ENCODE assay signal across 16 mouse cellular contexts in genomic region chr7:89640944-89641661, GRCm38 (mm10). TPM values are rescaled to one million over a fixed set of nuclear protein-coding genes. Genes with fewer than 3 reads are reported as not detected.
DNase-seq lines count a peak whose midpoint lies in the region; ATAC-seq lines count a peak whose summit lies in the region.
"Had no signal": no experiment of that assay in that cellular context is flagged by ENCODE, and none has a peak within 500 bp of the region (broad histone marks: within the 10 kb centered on the region; RNA-seq: fewer than 3 reads in every experiment).

No protein-coding gene starts in this region.

- peak; percentile 11 to 12 for DNase-seq in lung, adult 18-20 months
- no peak for DNase-seq in lung, postnatal 14 days
- DNase-seq in NIH3T3 (ENCODE audit: low read depth): peak; percentile 17
- peak; percentile 9 to 35 for DNase-seq in lung, postnatal 4 days
- no peak for DNase-seq in cerebellum, adult 8-10 months
- DNase-seq: adrenal gland, postnatal 10 days; cerebellum, postnatal 36 days; kidney, postnatal 14 days; layer of hippocampus, postnatal 36 days; right cerebral cortex, postnatal 14 days had no signal

- H3K9ac ChIP-seq in heart, embryonic 14.5 days (ENCODE audit: low read length): no peak overlapping the region
- H3K9ac ChIP-seq: intestine, embryonic 15.5 days; liver, embryonic 14.5 days had no signal

- peaks cover 10 to 23% of the 10 kb centered on the region in 2 experiments for H3K4me1 ChIP-seq in heart, embryonic 14.5 days (ENCODE audit: control insufficient read depth in 2 of 2, insufficient read depth in 2 of 2, low read length in 2 of 2)
- H3K4me1 ChIP-seq: intestine, embryonic 15.5 days had no signal

- H3K27me3 ChIP-seq in heart, embryonic 14.5 days (ENCODE audit: control insufficient read depth, insufficient read depth, low read length): no peaks in the 10 kb centered on the region
- H3K27me3 ChIP-seq: intestine, embryonic 15.5 days had no signal

- H3K4me2 ChIP-seq in heart, embryonic 14.5 days (ENCODE audit: low read length): peak overlapping the region; percentile 31; the same call in 1 of the 2 replicates
- H3K4me2 ChIP-seq: intestine, embryonic 15.5 days had no signal

- peak; percentile 54; the same call in 1 of the 2 replicates for ATAC-seq in heart, embryonic 14.5 days (ENCODE audit: insufficient number of reproducible peaks, insufficient read depth, low FRiP score, low read depth)
- no peak for ATAC-seq in activated CD4-positive, CD25-positive, alpha-beta regulatory T cell, adult 4 months
- ATAC-seq: forebrain, embryonic 14.5 days; intestine, embryonic 15.5 days had no signal

- H3K27ac ChIP-seq in heart, embryonic 14.5 days (replicated peaks in 1 of 2; ENCODE audit: control insufficient read depth in 1 of 2, insufficient read depth in 1 of 2, low read depth in 2 of 2, low read length in 2 of 2): peak overlapping the region; percentile 45 to 60; a peak in 3 of 4 replicates
- H3K27ac ChIP-seq: intestine, embryonic 15.5 days; liver, embryonic 14.5 days; midbrain, embryonic 10.5 days had no signal

- no peaks in the 10 kb centered on the region for H3K9me3 ChIP-seq in heart, embryonic 14.5 days (ENCODE audit: control insufficient read depth, low read length)
- H3K9me3 ChIP-seq: intestine, embryonic 15.5 days; midbrain, embryonic 10.5 days had no signal

- H3K4me3 ChIP-seq in heart, embryonic 14.5 days (ENCODE audit: control insufficient read depth in 1 of 2, insufficient read depth in 1 of 2, low read depth in 1 of 2, low read length in 2 of 2): no peak overlapping the region
- H3K4me3 ChIP-seq: intestine, embryonic 15.5 days; midbrain, embryonic 10.5 days had no signal

- 25% methylated on average over 8 of the region's 8 CpGs for WGBS in heart, embryonic 14.5 days

- no peaks in the 10 kb centered on the region for H3K36me3 ChIP-seq in heart, embryonic 14.5 days (ENCODE audit: control insufficient read depth, insufficient read depth, low read length)
- H3K36me3 ChIP-seq: intestine, embryonic 15.5 days; midbrain, embryonic 10.5 days had no signal

RNA-seq across cellular contexts. Expression of gene Me3, which starts 8.9 kb away (rescaled TPM):
- 6.5 and 6.7 TPM in 2 replicates for polyA plus RNA-seq in heart, embryonic 14.5 days (2014; fragmentation: Nextera tagmentation; extraction: Ambion mirVana)
- under 1 TPM in 1 of 2 experiments, not detected in 1; 0.28 TPM for polyA plus RNA-seq in activated CD4-positive, CD25-positive, alpha-beta regulatory T cell, adult 4 months (2017; shearing (Covaris generic))
- polyA plus RNA-seq: liver, embryonic 14.5 days had no signal

Comparison
In these comparisons a context has a peak if more than half of its experiments do, and no peak if none do; other contexts are left out.
1. DNase-seq: peak in lung, adult 18-20 months (2 of 2), NIH3T3 (single experiment) and lung, postnatal 4 days (2 of 2); none in lung, postnatal 14 days (single experiment) and cerebellum, adult 8-10 months (single experiment).